Comparison of ENCODE assay signal across 9 mouse cellular contexts in genomic region chr11:100281596-100282544, GRCm38 (mm10). TPM values are rescaled to one million over a fixed set of nuclear protein-coding genes. Genes with fewer than 3 reads are reported as not detected.
DNase-seq lines count a peak whose midpoint lies in the region; ATAC-seq and TF ChIP-seq lines count a peak whose summit lies in the region.
"Had no signal": no experiment of that assay in that cellular context is flagged by ENCODE, and none has a peak within 500 bp of the region (broad histone marks: within the 10 kb centered on the region; RNA-seq: fewer than 3 reads in every experiment).

No protein-coding gene starts in this region.

- H3K27me3 ChIP-seq in E14TG2a.4 (ENCODE audit: insufficient read depth, low read length), result no peaks in the 10 kb centered on the region
- H3K27me3 ChIP-seq in embryonic facial prominence, embryonic 14.5 days (replicated peaks; ENCODE audit: control insufficient read depth, insufficient read depth, low read length), result no peaks in the 10 kb centered on the region
- no peaks in the 10 kb centered on the region for H3K27me3 ChIP-seq in lung, embryonic 14.5 days (ENCODE audit: insufficient read depth, low read length)

- H3K4me2 ChIP-seq in embryonic facial prominence, embryonic 14.5 days (ENCODE audit: low read depth, low read length), result no peak overlapping the region
- H3K4me2 ChIP-seq in lung, embryonic 14.5 days, result no peak overlapping the region

- WGBS in embryonic facial prominence, embryonic 14.5 days, result 19% methylated on average over 11 of the region's 11 CpGs
- WGBS in lung, embryonic 14.5 days, result 18% methylated on average over 11 of the region's 11 CpGs

- no peaks in the 10 kb centered on the region for H3K36me3 ChIP-seq in E14TG2a.4 (ENCODE audit: insufficient read depth, low read length)
- no peaks in the 10 kb centered on the region for H3K36me3 ChIP-seq in embryonic facial prominence, embryonic 14.5 days (ENCODE audit: control insufficient read depth, insufficient read depth, low read length)
- no peaks in the 10 kb centered on the region for H3K36me3 ChIP-seq in lung, embryonic 14.5 days (ENCODE audit: insufficient read depth)

- ATAC-seq in embryonic facial prominence, embryonic 14.5 days (ENCODE audit: low read depth), result 0 out of 2 replicates have a peak, but pooled peaks have one; percentile 19
- peak; percentile 36; the same call in 1 of the 2 replicates for ATAC-seq in lung, embryonic 14.5 days (ENCODE audit: insufficient read depth)

- peak; percentile 57 for TF ChIP-seq CTCF in E14TG2a.4 (conservative IDR thresholded peaks at IDR 0.05; ENCODE audit: low read length)
- peak; percentile 99 for TF ChIP-seq CTCF in lung, embryonic 14.5 days (IDR thresholded peaks at IDR 0.05; ENCODE audit: low read depth)

- no peak overlapping the region for H3K4me3 ChIP-seq in E14TG2a.4 (replicated peaks; ENCODE audit: low read length)
- no peak overlapping the region for H3K4me3 ChIP-seq in embryonic facial prominence, embryonic 14.5 days (ENCODE audit: low read depth, low read length)
- H3K4me3 ChIP-seq in lung, embryonic 14.5 days (ENCODE audit: low read depth, low read length), result no peak overlapping the region

- H3K9ac ChIP-seq in embryonic facial prominence, embryonic 14.5 days (ENCODE audit: low read depth, low read length), result no peak overlapping the region
- H3K9ac ChIP-seq in lung, embryonic 14.5 days, result no peak overlapping the region

- no peaks in the 10 kb centered on the region for H3K9me3 ChIP-seq in E14TG2a.4 (ENCODE audit: low read length)
- H3K9me3 ChIP-seq in embryonic facial prominence, embryonic 14.5 days (ENCODE audit: control insufficient read depth, low read length), result no peaks in the 10 kb centered on the region
- H3K9me3 ChIP-seq in lung, embryonic 14.5 days (ENCODE audit: low read depth, low read length), result no peaks in the 10 kb centered on the region

- H3K4me1 ChIP-seq in E14TG2a.4 (replicated peaks; ENCODE audit: low read depth, low read length), result peaks cover 96% of the 10 kb centered on the region
- H3K4me1 ChIP-seq in embryonic facial prominence, embryonic 14.5 days (ENCODE audit: control insufficient read depth, insufficient read depth, low read length), result no peaks in the 10 kb centered on the region
- no peaks in the 10 kb centered on the region for H3K4me1 ChIP-seq in lung, embryonic 14.5 days (ENCODE audit: insufficient read depth)

- no peak overlapping the region for H3K27ac ChIP-seq in embryonic facial prominence, embryonic 14.5 days (replicated peaks; ENCODE audit: low read depth, low read length)
- H3K27ac ChIP-seq in lung, embryonic 14.5 days (ENCODE audit: low read depth), result no peak overlapping the region

- DNase-seq in adrenal gland, postnatal 4 days (ENCODE audit: low spot score in 2 of 2), result peak; percentile 56 to 67
- DNase-seq in embryonic facial prominence, embryonic 14.5 days (ENCODE audit: low spot score), result peak; percentile 84
- DNase-seq in heart, postnatal 4 days, result peak; percentile 91
- peak; percentile 64 to 94 for DNase-seq in layer of hippocampus, adult 18-20 months (ENCODE audit: low spot score in 2 of 2)
- DNase-seq in lung, embryonic 14.5 days, result peak; percentile 97
- DNase-seq in ovary, postnatal 14 days (ENCODE audit: low spot score), result peak; percentile 89
- peak; percentile 77 for DNase-seq in thymus, postnatal 25 days

RNA-seq across cellular contexts. Expression of gene Krt42, which starts 12.2 kb away (rescaled TPM):
- total RNA-seq in adrenal gland, postnatal 4 days (2021), result not detected
- 0.22 TPM in 1 of 2 replicates, not detected in the other for polyA plus RNA-seq in embryonic facial prominence, embryonic 14.5 days (2014; fragmentation: Nextera tagmentation; extraction: Ambion mirVana)
- total RNA-seq in heart, postnatal 4 days (2021), result not detected
- total RNA-seq in layer of hippocampus, adult 18-20 months (2021), result not detected
- polyA plus RNA-seq in lung, embryonic 14.5 days (2014; fragmentation: Nextera tagmentation; extraction: Ambion mirVana), result not detected in 2 replicates
- polyA plus RNA-seq: heart, embryonic 14.5 days had no signal

RNA-seq across cellular contexts. Expression of gene Krt17, which starts 21.0 kb away (rescaled TPM):
- total RNA-seq in adrenal gland, postnatal 4 days (2021), result under 1 TPM; 0.25 to 0.31 TPM
- 129 and 152 TPM in 2 replicates for polyA plus RNA-seq in embryonic facial prominence, embryonic 14.5 days (2014; fragmentation: Nextera tagmentation; extraction: Ambion mirVana)
- under 1 TPM in 1 of 2 experiments, not detected in 1; 0.29 TPM for total RNA-seq in heart, postnatal 4 days (2021)
- not detected for total RNA-seq in layer of hippocampus, adult 18-20 months (2021)
- polyA plus RNA-seq in lung, embryonic 14.5 days (2014; fragmentation: Nextera tagmentation; extraction: Ambion mirVana), result 2.1 and 2.9 TPM in 2 replicates

RNA-seq across cellular contexts. Expression of gene Krt16, which starts 33.2 kb away (rescaled TPM):
- total RNA-seq in adrenal gland, postnatal 4 days (2021), result not detected
- 1.2 and 1.8 TPM in 2 replicates for polyA plus RNA-seq in embryonic facial prominence, embryonic 14.5 days (2014; fragmentation: Nextera tagmentation; extraction: Ambion mirVana)
- total RNA-seq in heart, postnatal 4 days (2021), result not detected
- not detected for total RNA-seq in layer of hippocampus, adult 18-20 months (2021)
- not detected in 2 replicates for polyA plus RNA-seq in lung, embryonic 14.5 days (2014; fragmentation: Nextera tagmentation; extraction: Ambion mirVana)
- polyA plus RNA-seq: heart, embryonic 14.5 days had no signal

RNA-seq across cellular contexts. Expression of gene Eif1, which starts 37.8 kb away (rescaled TPM):
- 100 to 1,000 TPM; 886 to 904 TPM for total RNA-seq in adrenal gland, postnatal 4 days (2021)
- polyA plus RNA-seq in embryonic facial prominence, embryonic 14.5 days (2014; fragmentation: Nextera tagmentation; extraction: Ambion mirVana), result 1,802 and 1,879 TPM in 2 replicates
- total RNA-seq in heart, postnatal 4 days (2021), result 1,000 to 10,000 TPM; 1,236 to 1,276 TPM
- total RNA-seq in layer of hippocampus, adult 18-20 months (2021), result 100 to 1,000 TPM; 739 to 776 TPM
- polyA plus RNA-seq in lung, embryonic 14.5 days (2014; fragmentation: Nextera tagmentation; extraction: Ambion mirVana), result 1,908 and 1,918 TPM in 2 replicates

RNA-seq across cellular contexts. Expression of gene Gast, which starts 52.3 kb away (rescaled TPM):
- not detected for total RNA-seq in adrenal gland, postnatal 4 days (2021)
- polyA plus RNA-seq in embryonic facial prominence, embryonic 14.5 days (2014; fragmentation: Nextera tagmentation; extraction: Ambion mirVana), result 1.0 and 1.1 TPM in 2 replicates
- total RNA-seq in heart, postnatal 4 days (2021), result not detected
- not detected for total RNA-seq in layer of hippocampus, adult 18-20 months (2021)
- polyA plus RNA-seq in lung, embryonic 14.5 days (2014; fragmentation: Nextera tagmentation; extraction: Ambion mirVana), result not detected in 2 replicates
- polyA plus RNA-seq: heart, embryonic 14.5 days had no signal
